Mouse (Mus musculus) small intestine, adult 2 months (tissue): ENCODE results near the gene Gm13420.

Experiments used
- CTCF ChIP-seq: fragments of 200-500 bp; IDR thresholded peaks from 2 replicates; pipeline ENCODE4 v1.5.1; 2012; ENCODE audit warnings: low read depth, mild to moderate bottlenecking, control low read depth, inconsistent platforms, low read length, moderate library complexity, mixed read lengths; ENCODE audit not compliant: insufficient replicate concordance, insufficient read length; ENCODE audit errors: extremely low read depth
- POLR2A ChIP-seq: fragments of 200-500 bp; IDR thresholded peaks from 2 replicates; pipeline ENCODE4 v1.6.1; 2012; ENCODE audit warnings: low read depth, mild to moderate bottlenecking, control low read depth, inconsistent platforms, low read length, moderate library complexity

- TF ChIP-seq POLR2A = no peak
- TF ChIP-seq CTCF = no peak
These were observed 15.8 kb downstream of the Gm13420 start for GRCm38 (mm10) chr2:29735708-29736107.
